Mouse (Mus musculus): Measurements from ENCODE around the gene E2f7. TPM values are rescaled to one million over a fixed set of nuclear protein-coding genes. Genes with fewer than 3 reads are reported as not detected.
A peak's percentile ranks its signal among the peaks of the same experiment; 100 is the strongest.

The E2f7 gene
- polyA plus RNA-seq, 1 experiment from 2014 or later = 8.3 TPM

- no peak overlapping the region for H3K4me3 ChIP-seq (ENCODE audit: low read depth, low read length)
- WGBS = 88% methylated on average over 16 of the region's 16 CpGs
- no peak overlapping the region for H3K9ac ChIP-seq (ENCODE audit: low read length)
- no peak overlapping the region for H3K27ac ChIP-seq (ENCODE audit: low read depth, low read length)
- H3K9me3 ChIP-seq (replicated peaks; ENCODE audit: control insufficient read depth, low read length) = no peaks in the 10 kb centered on the region
- peak; percentile 5 for DNase-seq (ENCODE audit: low spot score)
- no peaks in the 10 kb centered on the region for H3K27me3 ChIP-seq (replicated peaks; ENCODE audit: control insufficient read depth, insufficient read depth, low read length)
- no peak overlapping the region for H3K4me2 ChIP-seq (ENCODE audit: low read length)
- ATAC-seq = no peak
- H3K4me1 ChIP-seq (ENCODE audit: control insufficient read depth, insufficient read depth, low read length) = no peaks in the 10 kb centered on the region
- H3K36me3 ChIP-seq (ENCODE audit: control insufficient read depth, insufficient read depth, low read length) = peaks cover 71% of the 10 kb centered on the region
Observed at GRCm38 (mm10) chr10:110762134-110762884, 17.1 kb downstream of the E2f7 start.

GRCm38 (mm10) chr10:110763416-110763815 lies 18.2 kb downstream of the E2f7 start:
- Histone ChIP-seq H3K4me3 (ENCODE audit: low read depth, low read length) (no peak overlapping the region), H3K36me3 (ENCODE audit: control insufficient read depth, insufficient read depth, low read length) (peaks cover 76% of the 10 kb centered on the region), H3K9ac (ENCODE audit: low read length) (no peak overlapping the region), H3K4me1 (ENCODE audit: control insufficient read depth, insufficient read depth, low read length) (no peaks in the 10 kb centered on the region), H3K9me3 (replicated peaks; ENCODE audit: control insufficient read depth, low read length) (no peaks in the 10 kb centered on the region), H3K4me2 (ENCODE audit: low read length) (no peak overlapping the region), H3K27me3 (replicated peaks; ENCODE audit: control insufficient read depth, insufficient read depth, low read length) (no peaks in the 10 kb centered on the region), H3K27ac (ENCODE audit: low read depth, low read length) (no peak overlapping the region)
- 96% methylated on average over 13 of the region's 13 CpGs for WGBS
- DNase-seq (ENCODE audit: low spot score) = no peak
- no peak for ATAC-seq

- WGBS = 73% methylated on average over 10 of the region's 10 CpGs
- DNase-seq (ENCODE audit: low spot score) = peak; percentile 16
Observed at GRCm38 (mm10) chr10:110769538-110769937, 24.3 kb downstream of the E2f7 start.

GRCm38 (mm10) chr10:110773201-110773600 lies 28.0 kb downstream of the E2f7 start:
- WGBS = 93% methylated on average over 12 of the region's 12 CpGs

More at GRCm38 (mm10) chr10:110769538-110769937, 24.3 kb downstream of the E2f7 start:
- Histone ChIP-seq H3K9ac (ENCODE audit: low read length) (no peak overlapping the region), H3K27ac (ENCODE audit: low read depth, low read length) (no peak overlapping the region), H3K4me1 (ENCODE audit: control insufficient read depth, insufficient read depth, low read length) (no peaks in the 10 kb centered on the region), H3K27me3 (replicated peaks; ENCODE audit: control insufficient read depth, insufficient read depth, low read length) (no peaks in the 10 kb centered on the region), H3K36me3 (ENCODE audit: control insufficient read depth, insufficient read depth, low read length) (peaks cover 74% of the 10 kb centered on the region), H3K4me3 (ENCODE audit: low read depth, low read length) (no peak overlapping the region), H3K4me2 (ENCODE audit: low read length) (no peak overlapping the region), H3K9me3 (replicated peaks; ENCODE audit: control insufficient read depth, low read length) (no peaks in the 10 kb centered on the region)
- ATAC-seq = no peak

GRCm38 (mm10) chr10:110773878-110774277 lies 28.6 kb downstream of the E2f7 start:
- Histone ChIP-seq H3K9ac (ENCODE audit: low read length) (no peak overlapping the region), H3K4me1 (ENCODE audit: control insufficient read depth, insufficient read depth, low read length) (no peaks in the 10 kb centered on the region), H3K27ac (ENCODE audit: low read depth, low read length) (no peak overlapping the region), H3K4me2 (ENCODE audit: low read length) (no peak overlapping the region), H3K36me3 (ENCODE audit: control insufficient read depth, insufficient read depth, low read length) (peaks cover 64% of the 10 kb centered on the region), H3K27me3 (replicated peaks; ENCODE audit: control insufficient read depth, insufficient read depth, low read length) (no peaks in the 10 kb centered on the region), H3K4me3 (ENCODE audit: low read depth, low read length) (no peak overlapping the region), H3K9me3 (replicated peaks; ENCODE audit: control insufficient read depth, low read length) (no peaks in the 10 kb centered on the region)
- ATAC-seq (no peak), DNase-seq (ENCODE audit: low spot score) (no peak)
- WGBS = 98% methylated on average over 14 of the region's 14 CpGs

More at GRCm38 (mm10) chr10:110773201-110773600, 28.0 kb downstream of the E2f7 start:
- ATAC-seq (no peak), DNase-seq (ENCODE audit: low spot score) (no peak)
- Histone ChIP-seq H3K27me3 (replicated peaks; ENCODE audit: control insufficient read depth, insufficient read depth, low read length) (no peaks in the 10 kb centered on the region), H3K4me2 (ENCODE audit: low read length) (no peak overlapping the region), H3K4me1 (ENCODE audit: control insufficient read depth, insufficient read depth, low read length) (no peaks in the 10 kb centered on the region), H3K9ac (ENCODE audit: low read length) (no peak overlapping the region), H3K9me3 (replicated peaks; ENCODE audit: control insufficient read depth, low read length) (no peaks in the 10 kb centered on the region), H3K27ac (ENCODE audit: low read depth, low read length) (no peak overlapping the region), H3K4me3 (ENCODE audit: low read depth, low read length) (no peak overlapping the region), H3K36me3 (ENCODE audit: control insufficient read depth, insufficient read depth, low read length) (peaks cover 63% of the 10 kb centered on the region)

GRCm38 (mm10) chr10:110781772-110782171 lies 36.5 kb downstream of the E2f7 start:
- H3K9me3 ChIP-seq (replicated peaks; ENCODE audit: control insufficient read depth, low read length) = no peaks in the 10 kb centered on the region
- 93% methylated on average over 14 of the region's 14 CpGs for WGBS
- no peaks in the 10 kb centered on the region for H3K4me1 ChIP-seq (ENCODE audit: control insufficient read depth, insufficient read depth, low read length)
- no peaks in the 10 kb centered on the region for H3K27me3 ChIP-seq (replicated peaks; ENCODE audit: control insufficient read depth, insufficient read depth, low read length)
- no peak overlapping the region for H3K4me3 ChIP-seq (ENCODE audit: low read depth, low read length)
- no peak overlapping the region for H3K4me2 ChIP-seq (ENCODE audit: low read length)
- peaks cover 66% of the 10 kb centered on the region for H3K36me3 ChIP-seq (ENCODE audit: control insufficient read depth, insufficient read depth, low read length)
- H3K27ac ChIP-seq (ENCODE audit: low read depth, low read length) = no peak overlapping the region
- ATAC-seq (no peak), DNase-seq (ENCODE audit: low spot score) (no peak)
- H3K9ac ChIP-seq (ENCODE audit: low read length) = no peak overlapping the region

- no peaks in the 10 kb centered on the region for H3K4me1 ChIP-seq (ENCODE audit: control insufficient read depth, insufficient read depth, low read length)
- ATAC-seq = no peak
- no peak overlapping the region for H3K9ac ChIP-seq (ENCODE audit: low read length)
- no peak overlapping the region for H3K4me2 ChIP-seq (ENCODE audit: low read length)
- DNase-seq (ENCODE audit: low spot score) = peak; percentile 27
- H3K4me3 ChIP-seq (ENCODE audit: low read depth, low read length) = no peak overlapping the region
- no peak overlapping the region for H3K27ac ChIP-seq (ENCODE audit: low read depth, low read length)
- WGBS = 82% methylated on average over 10 of the region's 10 CpGs
- no peaks in the 10 kb centered on the region for H3K9me3 ChIP-seq (replicated peaks; ENCODE audit: control insufficient read depth, low read length)
- no peaks in the 10 kb centered on the region for H3K27me3 ChIP-seq (replicated peaks; ENCODE audit: control insufficient read depth, insufficient read depth, low read length)
- H3K36me3 ChIP-seq (ENCODE audit: control insufficient read depth, insufficient read depth, low read length) = peaks cover 64% of the 10 kb centered on the region
Observed at GRCm38 (mm10) chr10:110782655-110783054, 37.4 kb downstream of the E2f7 start.

GRCm38 (mm10) chr10:110788049-110788752 lies 43.0 kb downstream of the E2f7 start:
- no peak for DNase-seq (ENCODE audit: low spot score)
- no peaks in the 10 kb centered on the region for H3K4me1 ChIP-seq (ENCODE audit: control insufficient read depth, insufficient read depth, low read length)
- H3K4me3 ChIP-seq (ENCODE audit: low read depth, low read length) = no peak overlapping the region
- peaks cover 18% of the 10 kb centered on the region for H3K36me3 ChIP-seq (ENCODE audit: control insufficient read depth, insufficient read depth, low read length)
- ATAC-seq = no peak
- H3K27ac ChIP-seq (ENCODE audit: low read depth, low read length) = no peak overlapping the region
- 81% methylated on average over 12 of the region's 12 CpGs for WGBS
- H3K27me3 ChIP-seq (replicated peaks; ENCODE audit: control insufficient read depth, insufficient read depth, low read length) = no peaks in the 10 kb centered on the region
- H3K4me2 ChIP-seq (ENCODE audit: low read length) = no peak overlapping the region
- no peak overlapping the region for H3K9ac ChIP-seq (ENCODE audit: low read length)
- no peaks in the 10 kb centered on the region for H3K9me3 ChIP-seq (replicated peaks; ENCODE audit: control insufficient read depth, low read length)

GRCm38 (mm10) chr10:110789683-110790082 lies 44.4 kb downstream of the E2f7 start:
- Histone ChIP-seq H3K4me3 (ENCODE audit: low read depth, low read length) (no peak overlapping the region), H3K27me3 (replicated peaks; ENCODE audit: control insufficient read depth, insufficient read depth, low read length) (no peaks in the 10 kb centered on the region), H3K4me2 (ENCODE audit: low read length) (no peak overlapping the region), H3K9ac (ENCODE audit: low read length) (no peak overlapping the region), H3K27ac (ENCODE audit: low read depth, low read length) (no peak overlapping the region), H3K9me3 (replicated peaks; ENCODE audit: control insufficient read depth, low read length) (no peaks in the 10 kb centered on the region), H3K36me3 (ENCODE audit: control insufficient read depth, insufficient read depth, low read length) (peaks cover 9% of the 10 kb centered on the region), H3K4me1 (ENCODE audit: control insufficient read depth, insufficient read depth, low read length) (no peaks in the 10 kb centered on the region)
- DNase-seq (ENCODE audit: low spot score) (no peak), ATAC-seq (no peak)
- 90% methylated on average over 8 of the region's 8 CpGs for WGBS
